Mouse (Mus musculus): ENCODE data around the gene Lat.
"Not testable (repeated sequence)": the region's sequence is repeated elsewhere in the genome, so short reads cannot be mapped to it uniquely, and the experiment has no call there.

Lat gene

DNA sequence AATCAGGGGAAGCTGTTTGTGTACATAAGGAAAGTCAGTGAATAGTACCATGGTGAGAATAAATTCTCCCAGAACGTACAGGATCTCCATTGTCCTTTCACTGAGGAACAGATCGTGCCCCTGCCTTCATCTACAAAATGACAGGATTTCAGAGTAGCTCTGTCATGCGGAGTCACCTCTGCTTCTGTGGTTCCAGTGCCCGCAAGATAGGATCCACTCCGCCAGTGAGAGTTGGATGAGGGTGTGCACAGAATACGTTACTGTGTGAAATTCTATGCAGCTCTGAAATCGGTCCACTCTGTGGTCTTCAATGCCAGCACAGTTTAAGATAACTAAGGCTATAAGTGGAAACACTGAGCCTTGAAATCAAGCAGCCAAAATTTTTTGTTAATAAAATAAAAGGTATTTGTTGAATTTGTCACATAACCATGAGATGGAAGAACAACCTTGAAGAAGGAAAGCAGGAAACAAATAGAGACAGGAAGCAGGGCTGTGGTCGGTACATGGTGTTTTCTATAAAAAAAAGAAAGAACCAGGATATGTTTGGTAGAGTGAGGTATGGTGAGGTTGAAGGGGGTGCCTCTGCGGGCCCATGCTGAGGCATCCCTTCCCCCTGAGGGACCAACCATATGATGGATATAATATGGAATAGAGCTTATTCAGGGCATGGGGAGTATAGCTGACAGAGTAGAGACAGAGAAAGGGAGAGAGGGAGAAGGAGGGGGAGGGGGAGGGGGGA lies 39.3 kb downstream of the Lat start:
- DNase-seq: no peak

DNA sequence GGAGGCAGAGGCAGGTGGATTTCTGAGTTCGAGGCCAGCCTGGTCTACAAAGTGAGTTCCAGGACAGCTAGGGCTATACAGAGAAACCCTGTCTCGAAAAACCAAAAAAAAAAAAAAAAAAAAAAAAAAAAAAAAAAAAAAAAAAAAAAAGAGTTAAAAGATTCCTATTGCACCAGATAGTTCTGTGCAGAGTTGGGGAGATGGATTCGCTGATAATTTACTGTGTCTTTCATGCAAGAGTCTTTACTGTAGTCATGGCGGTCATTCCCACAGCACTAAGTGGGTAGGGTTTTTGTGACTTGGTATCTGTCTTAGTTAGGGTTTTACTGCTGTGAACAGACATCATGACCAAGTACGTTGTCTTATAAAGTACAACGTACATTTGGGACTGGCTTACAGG lies 40.5 kb downstream of the Lat start:
- DNase-seq: not testable (repeated sequence)

DNA sequence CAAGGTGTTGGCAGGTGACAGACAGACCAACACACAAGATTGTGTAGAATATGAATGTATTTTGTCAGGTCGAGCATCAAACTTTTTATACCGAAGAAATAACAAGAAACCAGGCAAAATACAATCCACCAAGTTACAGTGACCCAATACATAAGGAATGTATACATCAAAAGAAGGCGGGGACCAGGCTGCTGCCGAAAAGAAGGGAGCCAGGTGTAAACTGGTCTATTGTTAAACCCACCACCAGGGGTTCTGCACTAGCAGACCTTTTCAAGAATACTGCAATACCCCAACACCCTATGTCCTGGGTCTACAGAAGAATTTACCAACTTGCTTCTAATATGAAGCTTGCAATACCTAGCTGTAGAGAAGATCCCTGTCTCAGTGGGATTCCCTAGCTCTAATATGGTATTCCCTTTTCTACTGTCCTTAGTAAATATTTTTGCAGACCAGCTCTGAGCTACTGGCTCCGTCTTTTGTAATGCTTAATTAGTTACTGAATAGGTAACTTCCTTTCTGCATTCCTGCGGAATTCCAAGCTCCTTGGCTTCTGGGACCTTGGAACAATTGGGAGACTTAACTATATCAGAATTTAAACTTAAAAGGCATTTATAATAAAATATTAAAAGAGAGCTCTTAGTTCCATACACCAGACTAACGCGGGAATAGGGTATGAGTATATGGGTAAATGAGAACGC lies 43.6 kb downstream of the Lat start:
- not testable (repeated sequence) for DNase-seq

DNA sequence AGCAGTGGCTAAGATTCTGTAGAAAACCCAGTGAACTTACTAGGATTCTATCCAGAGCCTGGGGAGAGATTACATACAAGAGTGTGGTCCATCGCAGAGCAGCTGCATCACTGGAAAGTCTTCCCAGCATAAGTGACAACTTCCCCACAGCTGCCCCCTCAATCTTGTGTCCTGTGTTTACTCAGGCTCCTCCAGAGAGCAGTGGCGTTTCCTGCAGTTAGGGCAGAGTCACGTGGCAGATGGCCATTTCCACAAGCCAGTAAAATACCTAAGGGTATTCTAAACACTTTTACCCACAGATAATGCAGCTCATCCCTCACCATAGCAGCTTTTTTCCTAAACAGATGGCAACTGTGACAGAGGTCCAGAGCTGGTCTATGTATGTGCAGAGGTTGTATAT lies 44.6 kb downstream of the Lat start:
- no peak for DNase-seq

DNA sequence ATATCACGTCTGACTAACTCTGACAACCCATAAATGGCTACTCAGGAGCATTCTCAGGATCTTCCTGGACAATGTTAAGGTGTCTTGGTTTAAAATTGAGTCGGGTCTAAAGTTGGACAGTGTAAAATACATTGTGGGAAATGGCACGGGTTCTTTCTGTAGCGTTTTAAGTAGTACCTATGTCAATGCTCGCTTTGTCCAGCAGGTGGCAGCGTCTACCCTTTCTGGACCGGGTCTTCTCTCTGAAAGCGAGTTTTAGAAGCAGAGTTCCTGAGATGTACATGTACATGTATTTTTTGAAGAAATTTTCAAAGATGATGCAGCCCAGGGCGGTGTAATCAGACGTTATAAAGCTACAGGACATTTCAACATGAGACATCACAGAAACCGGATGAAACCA lies 45.6 kb downstream of the Lat start:
- DNase-seq: peak; percentile 90

DNA sequence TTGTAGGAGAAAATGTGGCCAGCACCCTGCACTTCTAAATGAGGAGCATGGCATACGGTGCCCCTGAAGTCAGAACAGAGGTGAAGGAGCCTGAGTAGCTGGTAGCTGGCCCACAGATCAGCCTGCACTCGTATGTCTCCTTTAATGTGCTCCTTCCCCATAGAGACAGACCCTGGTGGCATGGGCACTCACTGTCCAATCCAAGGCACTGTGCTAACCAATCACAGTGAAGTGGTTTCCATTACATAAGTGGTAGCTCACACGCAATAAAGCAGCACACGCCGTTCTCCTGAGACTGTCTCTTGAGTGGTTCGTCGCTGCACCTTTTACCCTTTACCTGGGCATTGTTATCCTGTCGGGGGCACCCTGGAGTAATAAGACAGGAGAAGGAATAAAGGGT lies 55.1 kb downstream of the Lat start:
- no peak for DNase-seq
